Mouse (Mus musculus) limb, embryonic 14.5 days (tissue): ENCODE results near the gene Polr2c. TPM values are rescaled to one million over a fixed set of nuclear protein-coding genes. Genes with fewer than 3 reads are reported as not detected.

ENCODE experiments used
- ATAC-seq: fragments of 200-750 bp; cut with Nextera tagmentation; 2 replicates; pipeline ENCODE4 v1.8.0; 2017; ENCODE audit warnings: low read depth, moderate number of reproducible peaks, moderate TSS enrichment; ENCODE audit not compliant: low FRiP score
- DNase-seq: peaks from one replicate; pipeline ENCODE4 v3.0.0-alpha.2; 2015; ENCODE audit warnings: low spot score
- H3K27ac ChIP-seq: fragments of 300-500 bp; sonication (generic); replicated peaks from 2 replicates; pipeline ENCODE4 v1.5.1; 2014; ENCODE audit warnings: low read depth, mild to moderate bottlenecking, low read length, moderate library complexity, mixed read lengths
- H3K27me3 ChIP-seq: fragments of 300-500 bp; sonication (generic); 2 replicates; pipeline ENCODE4 v1.6.1; 2014; ENCODE audit warnings: low read length, mixed read lengths; ENCODE audit not compliant: control insufficient read depth, insufficient read depth
- H3K36me3 ChIP-seq: fragments of 300-500 bp; sonication (generic); 2 replicates; pipeline ENCODE4 v1.6.1; 2014; ENCODE audit warnings: mild to moderate bottlenecking, low read length, moderate library complexity, mixed read lengths; ENCODE audit not compliant: control insufficient read depth, insufficient read depth
- H3K4me1 ChIP-seq: fragments of 300-500 bp; sonication (generic); 2 replicates; pipeline ENCODE4 v1.6.1; 2014; ENCODE audit warnings: antibody characterized with exemption, low read length, mixed read lengths; ENCODE audit not compliant: control insufficient read depth, insufficient read depth
- H3K4me2 ChIP-seq: fragments of 300-500 bp; sonication (generic); replicated peaks from 2 replicates; pipeline ENCODE4 v1.6.1; 2014; ENCODE audit warnings: low read depth, mild to moderate bottlenecking, low read length, moderate library complexity; ENCODE audit not compliant: severe bottlenecking
- H3K4me3 ChIP-seq: fragments of 300-500 bp; sonication (generic); replicated peaks from 2 replicates; pipeline ENCODE4 v1.5.1; 2014; ENCODE audit warnings: low read length
- H3K9ac ChIP-seq: fragments of 300-500 bp; sonication (generic); 2 replicates; pipeline ENCODE4 v1.6.1; 2014; ENCODE audit warnings: mild to moderate bottlenecking, low read depth, low read length, moderate library complexity; ENCODE audit not compliant: severe bottlenecking
- H3K9me3 ChIP-seq: fragments of 300-500 bp; sonication (generic); 2 replicates; pipeline ENCODE4 v1.6.1; 2016; ENCODE audit warnings: low read length; ENCODE audit not compliant: control insufficient read depth
- POLR2A ChIP-seq: fragments of 200-500 bp; IDR thresholded peaks from 2 replicates; pipeline ENCODE4 v1.8.0; 2012; ENCODE audit warnings: inconsistent platforms, mild to moderate bottlenecking, moderate library complexity, borderline replicate concordance; ENCODE audit not compliant: insufficient read depth, insufficient read length; ENCODE audit errors: extremely low read depth
- WGBS: fragments of 180-500 bp; shearing (Covaris S2); extraction: QIAGEN DNeasy Blood & Tissue Kit; methylation state at CpG from one replicate; pipeline ENCODE4 v1.1.7; 2014; 5-methylcytosine and 5-hydroxymethylcytosine counted together
- polyA plus RNA-seq, 2 experiments: library from polyadenylated mRNA; depleted of rRNA in 1 of 2; stranded (reverse) in 1 of 2; unstranded in 1 of 2; fragments of >200 nt; fragmentation: Nextera tagmentation in 1 of 2; extraction: Ambion mirVana in 1 of 2; gene quantifications; 2 replicates each; pipeline versions ENCODE4 v1.2.1 to v1.2.3; 2012 to 2014

Gene Polr2c
- polyA plus RNA-seq, 2 experiments = 129 to 135 TPM

DNA sequence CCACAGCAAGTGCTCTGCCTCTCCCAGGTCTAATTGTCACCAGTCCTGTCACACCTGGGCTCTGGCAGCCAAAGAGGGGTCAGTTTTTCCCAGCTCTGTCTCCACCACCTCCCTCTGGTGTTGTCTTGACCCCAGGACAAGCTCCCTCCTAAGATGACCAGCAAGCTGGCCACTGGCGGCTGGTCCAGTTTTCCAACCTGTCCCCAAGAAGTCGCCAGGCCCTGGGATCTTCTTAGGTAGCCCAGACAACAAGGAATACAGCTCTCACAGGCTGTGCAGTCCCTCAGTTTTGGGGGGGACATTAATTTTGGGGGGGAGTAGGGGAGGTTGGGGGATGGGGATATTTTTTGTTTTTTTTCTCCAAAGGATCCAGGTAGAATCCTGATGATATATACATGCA, 15.3 kb downstream of the Polr2c start:
- H3K4me3 ChIP-seq = no peak overlapping the region

DNA sequence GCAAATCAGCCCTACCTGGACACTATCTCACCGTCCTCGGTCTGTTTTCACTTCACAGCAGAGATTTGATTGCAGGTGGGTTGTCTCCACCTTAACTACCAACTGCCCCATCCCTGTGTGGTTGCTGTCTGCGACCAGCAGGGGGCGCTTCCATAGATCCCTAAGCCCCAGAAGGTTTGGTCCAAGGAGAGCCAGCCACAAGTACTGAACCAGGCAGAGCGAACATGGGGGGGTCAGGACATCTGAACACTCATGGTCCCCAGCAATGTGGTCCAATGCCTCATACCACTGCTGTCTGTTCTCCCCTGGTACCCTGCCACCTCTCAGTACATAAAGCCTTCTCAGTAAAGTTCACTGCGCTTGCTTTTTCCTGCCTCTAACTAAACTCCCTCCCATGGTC, 17.1 kb downstream of the Polr2c start:
- Histone ChIP-seq H3K4me2 (peak overlapping the region; percentile 95; the same call in 1 of the 2 replicates), H3K4me1 (peaks cover 51% of the 10 kb centered on the region), H3K9ac (no peak overlapping the region), H3K27me3 (peaks cover 3% of the 10 kb centered on the region; the same call in 1 of the 2 replicates), H3K4me3 (0 out of 2 replicates have a peak overlapping the region, but pooled peaks have one; percentile 71), H3K9me3 (no peaks in the 10 kb centered on the region), H3K36me3 (no peaks in the 10 kb centered on the region), H3K27ac (no peak overlapping the region)
- DNase-seq (peak; percentile 71), ATAC-seq (no peak)
- no peak for TF ChIP-seq POLR2A
- 11% methylated on average over 6 of the region's 6 CpGs for WGBS

More for the DNA sequence above, 15.3 kb downstream of the Polr2c start:
- no peak for ATAC-seq
- no peak for TF ChIP-seq POLR2A
- 62% methylated on average over 2 of the region's 2 CpGs for WGBS
- H3K27me3 ChIP-seq = peaks cover 3% of the 10 kb centered on the region; the same call in 1 of the 2 replicates
- H3K9me3 ChIP-seq = no peaks in the 10 kb centered on the region
- DNase-seq = no peak
- H3K4me2 ChIP-seq = no peak overlapping the region
- H3K27ac ChIP-seq = no peak overlapping the region
- peaks cover 51% of the 10 kb centered on the region for H3K4me1 ChIP-seq
- H3K36me3 ChIP-seq = no peaks in the 10 kb centered on the region; the same call in 1 of the 2 replicates
- H3K9ac ChIP-seq = no peak overlapping the region

DNA sequence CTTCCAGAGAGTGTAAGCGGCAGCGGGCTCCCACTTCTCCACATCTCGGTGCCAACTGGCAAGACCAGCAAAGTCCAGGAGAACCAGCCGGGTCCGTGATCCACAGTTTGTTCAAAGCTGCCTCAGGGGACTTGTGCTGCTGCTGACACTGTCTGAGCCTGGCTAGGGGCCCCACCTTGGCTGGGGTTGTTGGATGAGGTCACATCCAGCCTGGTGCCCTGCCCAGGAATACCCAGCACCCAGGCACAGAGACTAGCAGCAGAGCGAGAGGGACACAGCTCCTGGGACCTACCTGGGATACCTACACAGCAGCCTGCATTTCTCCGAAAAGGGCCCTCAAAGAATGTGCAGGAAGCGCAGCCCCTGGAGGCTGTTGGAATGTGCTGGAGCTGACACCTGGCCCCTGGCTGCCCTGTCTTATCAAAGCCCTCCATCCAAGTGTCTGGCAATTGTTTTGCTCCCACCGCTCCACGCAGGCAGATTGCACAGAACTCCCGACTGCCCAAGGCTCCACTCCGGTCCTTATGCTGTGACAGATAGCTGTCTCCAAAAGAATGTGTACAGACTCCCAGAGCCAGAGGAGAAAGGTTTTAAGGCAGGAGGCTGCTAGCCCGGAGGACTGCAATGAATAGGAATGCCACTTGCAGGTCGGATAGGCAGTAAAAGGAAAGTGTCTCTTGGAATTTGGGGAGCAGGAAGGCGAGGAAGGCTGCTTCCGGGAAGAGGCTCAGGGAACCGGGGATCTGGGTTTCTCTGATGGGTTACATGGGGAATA, 18.0 kb downstream of the Polr2c start:
- DNase-seq = no peak
- Histone ChIP-seq H3K9me3 (no peaks in the 10 kb centered on the region), H3K27ac (no peak overlapping the region; the same call in 1 of the 2 replicates), H3K4me2 (peak overlapping the region; percentile 95), H3K27me3 (peaks cover 3% of the 10 kb centered on the region; the same call in 1 of the 2 replicates), H3K9ac (peak overlapping the region; percentile 69), H3K4me1 (peaks cover 43% of the 10 kb centered on the region), H3K4me3 (peak overlapping the region; percentile 71), H3K36me3 (no peaks in the 10 kb centered on the region)
- no peak for TF ChIP-seq POLR2A
- 15% methylated on average over 17 of the region's 17 CpGs for WGBS
- no peak for ATAC-seq

DNA sequence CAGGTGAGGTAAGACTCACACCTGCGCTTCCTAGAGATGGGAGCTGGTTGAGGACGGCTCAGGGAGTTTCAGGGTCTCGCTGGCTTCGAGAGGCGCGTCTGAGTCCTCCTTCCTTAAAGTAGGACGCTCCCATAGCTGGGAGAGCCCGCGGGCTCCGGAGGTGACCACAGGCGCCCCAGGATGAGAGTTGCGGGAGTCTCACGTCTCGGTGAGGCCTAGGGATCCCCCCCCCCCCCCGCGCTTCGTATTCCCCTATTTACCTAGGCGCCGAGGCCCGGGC, 18.6 kb downstream of the Polr2c start:
- no peak for DNase-seq
- peaks cover 3% of the 10 kb centered on the region; the same call in 1 of the 2 replicates for H3K27me3 ChIP-seq
- 0% methylated on average over 14 of the region's 20 CpGs for WGBS
- peaks cover 39% of the 10 kb centered on the region for H3K4me1 ChIP-seq
- TF ChIP-seq POLR2A = no peak
- H3K4me2 ChIP-seq = peak overlapping the region; percentile 95
- H3K9ac ChIP-seq = peak overlapping the region; percentile 69
- peak overlapping the region; percentile 48; the same call in 1 of the 2 replicates for H3K27ac ChIP-seq
- ATAC-seq = 0 out of 2 replicates have a peak, but pooled peaks have one; percentile 2
- no peaks in the 10 kb centered on the region for H3K9me3 ChIP-seq
- H3K4me3 ChIP-seq = peak overlapping the region; percentile 71
- H3K36me3 ChIP-seq = no peaks in the 10 kb centered on the region

DNA sequence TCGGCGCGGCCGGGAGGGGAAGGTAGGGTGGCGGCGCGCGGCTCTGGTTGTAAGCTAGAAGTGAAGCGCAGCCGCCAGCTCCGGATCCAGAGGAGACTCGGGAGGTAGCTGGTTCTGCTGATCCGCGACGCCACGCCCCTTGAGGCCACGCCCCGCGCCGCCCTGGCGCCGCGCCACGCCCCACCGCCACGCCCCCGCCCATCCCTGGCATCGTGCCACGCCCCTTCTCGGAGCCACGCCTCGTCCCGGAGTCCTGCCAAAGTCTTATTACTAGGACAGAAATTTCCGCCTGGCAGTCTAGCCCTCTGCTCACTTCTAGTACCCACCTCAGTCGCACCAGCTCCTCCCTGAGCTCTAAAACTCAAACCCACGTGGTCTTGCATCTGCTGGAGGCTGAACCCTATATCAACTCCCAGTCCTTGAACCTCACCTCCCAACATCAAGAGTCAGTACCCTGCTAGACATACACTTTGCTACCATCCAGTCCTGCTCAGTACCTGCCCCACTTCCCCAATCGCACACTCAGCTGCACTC, 19.0 kb downstream of the Polr2c start, which contains the start of gene Dok4:
Dok4 (minus strand) TSS at position 134 of the 534 bp plus-strand sequence.
- WGBS = 5% methylated on average over 5 of the region's 37 CpGs
- H3K27me3 ChIP-seq = peaks cover 3% of the 10 kb centered on the region; the same call in 1 of the 2 replicates
- H3K36me3 ChIP-seq = no peaks in the 10 kb centered on the region
- peaks cover 37% of the 10 kb centered on the region for H3K4me1 ChIP-seq
- no peaks in the 10 kb centered on the region for H3K9me3 ChIP-seq
- H3K4me3 ChIP-seq = peak within 1 kb of the TSS; percentile 71
- H3K4me2 ChIP-seq = peak within 1 kb of the TSS; percentile 95
- H3K27ac ChIP-seq = peak within 1 kb of the TSS; percentile 48; the same call in 1 of the 2 replicates
- peak within 1 kb of the TSS; percentile 69 for H3K9ac ChIP-seq
- DNase-seq (peak; percentile 87), ATAC-seq (peak; percentile 85)
- no peak for TF ChIP-seq POLR2A
